Mouse (Mus musculus) small intestine, adult 2 months (tissue): ENCODE data around the gene Rph3a.

Source experiments
- CTCF ChIP-seq: fragments of 200-500 bp; IDR thresholded peaks from 2 replicates; pipeline ENCODE4 v1.5.1; 2012; ENCODE audit warnings: low read depth, mild to moderate bottlenecking, control low read depth, inconsistent platforms, low read length, moderate library complexity, mixed read lengths; ENCODE audit not compliant: insufficient replicate concordance, insufficient read length; ENCODE audit errors: extremely low read depth
- POLR2A ChIP-seq: fragments of 200-500 bp; IDR thresholded peaks from 2 replicates; pipeline ENCODE4 v1.6.1; 2012; ENCODE audit warnings: low read depth, mild to moderate bottlenecking, control low read depth, inconsistent platforms, low read length, moderate library complexity

DNA sequence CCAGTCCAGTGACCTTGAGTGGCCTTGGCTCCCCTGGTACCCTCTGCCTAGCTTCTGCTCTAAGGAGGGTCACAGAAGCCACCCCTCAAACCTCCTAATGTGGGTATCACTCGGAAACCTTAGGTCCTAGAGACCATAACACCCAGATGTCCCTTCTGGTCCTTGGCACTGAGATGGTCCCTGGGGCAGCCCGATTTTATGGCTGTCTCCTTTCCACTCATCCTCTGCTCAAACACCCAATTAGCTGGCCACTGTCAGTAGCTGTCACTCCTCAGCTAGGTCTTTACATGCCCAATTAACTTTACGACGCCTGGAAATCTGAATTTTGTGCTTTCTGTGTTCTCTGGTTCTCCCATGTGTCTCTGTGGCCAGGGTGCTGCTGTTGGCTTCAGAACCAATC lies 43.7 kb downstream of the Rph3a start:
- TF ChIP-seq CTCF = no peak
- no peak for TF ChIP-seq POLR2A
